Mouse (Mus musculus) megakaryocyte, adult 5-6 weeks (primary cell): ENCODE data around the gene Litaf. TPM values are rescaled to one million over a fixed set of nuclear protein-coding genes. Genes with fewer than 3 reads are reported as not detected.
"Not testable (repeated sequence)": the region's sequence is repeated elsewhere in the genome, so short reads cannot be mapped to it uniquely, and the experiment has no call there.

Source experiments
- ATAC-seq: 2 replicates; pipeline ENCODE4 v1.8.0; 2016; ENCODE audit warnings: mild to moderate bottlenecking, inconsistent platforms; ENCODE audit not compliant: poor library complexity, severe bottlenecking
- total RNA-seq, 2 experiments: library from RNA; stranded (forward) in 1 of 2; stranded (reverse) in 1 of 2; fragments of 153-499, 151-499 nt in 1 of 2; fragments of 221-1000, 200-1000 nt in 1 of 2; gene quantifications; 2 replicates each; pipeline versions ENCODE4 v1.2.3 to v1.2.4; 2015 to 2017

Gene Litaf
- total RNA-seq, 2 experiments from 2014 or later = 88.0 to 108 TPM

GRCm38 (mm10) chr16:10993032-10993744 lies 72.8 kb downstream of the Litaf start:
- ATAC-seq = peak; percentile 85

DNA sequence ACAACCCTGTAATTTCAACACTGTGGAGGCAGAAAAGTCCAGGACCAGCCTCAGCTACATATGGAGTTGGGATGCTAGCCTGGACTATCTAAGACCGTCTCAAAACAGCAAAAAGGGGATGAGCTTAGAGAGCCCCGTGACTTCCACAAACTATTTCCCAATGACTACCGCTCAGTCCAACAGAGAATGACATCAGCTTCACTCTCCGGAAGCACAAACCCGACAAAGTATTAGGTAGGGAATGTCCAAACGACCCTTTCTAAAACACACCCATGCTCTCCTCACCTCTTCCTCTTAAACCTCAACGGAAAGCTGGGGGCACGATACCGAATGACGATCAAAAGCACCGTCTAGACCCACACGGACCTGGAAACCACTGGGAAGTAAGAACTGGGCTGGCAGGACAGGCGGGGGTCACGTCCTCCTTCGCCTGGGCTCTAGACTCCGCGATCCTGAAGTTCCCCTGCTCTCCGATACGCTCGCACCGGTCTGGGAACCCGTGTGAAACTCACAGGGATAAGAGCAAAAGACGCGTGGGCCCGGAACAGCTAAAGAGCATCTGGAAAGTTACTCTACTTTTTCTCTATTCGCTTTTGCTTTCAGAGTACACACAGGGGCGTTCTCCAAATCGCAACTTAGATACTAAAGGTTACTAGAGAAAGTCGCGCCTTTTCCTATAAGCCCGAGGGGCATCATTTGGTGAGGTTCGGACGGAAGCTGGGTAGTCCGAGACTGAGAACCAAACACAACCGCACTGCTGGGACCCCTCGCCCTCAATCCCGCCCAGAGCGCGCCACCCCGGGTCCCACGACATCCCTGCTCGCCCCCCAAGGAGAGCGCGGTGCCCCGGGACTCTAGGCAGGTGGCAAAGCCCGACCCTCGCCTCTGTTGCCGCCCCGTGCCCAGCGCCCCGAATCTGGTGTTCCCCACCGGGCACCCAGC lies 73.6 kb downstream of the Litaf start:
- ATAC-seq = peak; percentile 55

GRCm38 (mm10) chr16:10991737-10992089 lies 74.2 kb downstream of the Litaf start:
- ATAC-seq = peak; percentile 8; the same call in 1 of the 2 replicates

DNA sequence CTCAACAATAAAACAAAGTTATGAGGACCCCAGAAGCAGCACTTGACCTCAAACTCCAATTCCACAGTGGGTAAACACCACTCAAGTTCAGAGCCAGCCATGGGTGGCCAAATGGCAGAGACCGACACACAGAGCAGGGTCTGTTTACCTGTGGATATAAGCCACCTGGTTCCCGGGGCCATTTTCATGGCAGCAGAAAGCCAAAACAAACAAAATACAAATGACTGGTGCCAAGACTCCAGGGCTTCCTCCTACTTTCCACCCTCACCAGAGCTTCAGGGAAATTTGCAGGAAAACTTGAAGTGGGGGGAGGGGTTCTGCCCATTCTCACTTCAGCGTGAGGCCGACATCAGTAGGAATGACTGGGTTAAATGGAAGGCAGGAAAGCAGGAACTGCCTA lies 75.2 kb downstream of the Litaf start:
- no peak for ATAC-seq

DNA sequence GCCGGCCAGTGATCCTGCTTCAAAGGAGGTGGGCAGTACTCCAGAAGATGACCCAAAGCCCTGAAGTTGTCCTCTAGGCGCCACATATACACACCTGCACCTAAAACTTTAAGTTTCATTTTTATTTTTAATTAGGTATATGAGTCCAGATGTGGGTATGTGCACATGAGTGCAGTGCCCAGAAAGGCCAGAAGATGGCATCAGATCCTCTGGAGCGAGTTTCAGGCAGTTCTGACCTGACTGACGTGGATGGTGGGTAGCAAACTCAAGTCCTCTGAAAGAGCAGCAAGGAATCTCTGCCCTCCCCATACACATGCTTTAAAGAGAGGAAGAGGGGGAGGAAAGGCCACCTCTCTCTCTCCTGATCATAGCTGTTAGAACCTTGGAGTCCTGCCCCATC lies 76.1 kb downstream of the Litaf start:
- ATAC-seq = no peak

- ATAC-seq = no peak
Observed at GRCm38 (mm10) chr16:10989361-10989760, 76.6 kb downstream of the Litaf start.

DNA sequence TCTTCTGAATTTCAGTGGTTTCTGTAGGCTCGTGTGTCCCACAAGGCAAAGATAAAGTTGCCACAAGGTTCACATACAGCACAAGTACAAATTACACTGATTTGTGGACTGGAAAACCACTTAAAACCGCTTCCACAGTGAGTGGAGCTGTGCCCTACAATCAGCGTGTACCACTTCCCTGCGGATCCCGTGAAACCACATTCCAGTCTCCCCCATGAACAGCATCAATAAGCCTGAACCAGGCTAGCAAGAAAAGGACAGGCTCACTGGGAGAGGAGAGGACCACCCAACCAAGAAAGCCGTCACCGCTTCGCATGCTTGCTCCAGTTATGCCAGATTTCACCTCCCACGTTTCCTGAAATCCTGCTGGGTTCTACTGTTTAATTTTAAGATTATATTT lies 77.7 kb downstream of the Litaf start:
- no peak for ATAC-seq

DNA sequence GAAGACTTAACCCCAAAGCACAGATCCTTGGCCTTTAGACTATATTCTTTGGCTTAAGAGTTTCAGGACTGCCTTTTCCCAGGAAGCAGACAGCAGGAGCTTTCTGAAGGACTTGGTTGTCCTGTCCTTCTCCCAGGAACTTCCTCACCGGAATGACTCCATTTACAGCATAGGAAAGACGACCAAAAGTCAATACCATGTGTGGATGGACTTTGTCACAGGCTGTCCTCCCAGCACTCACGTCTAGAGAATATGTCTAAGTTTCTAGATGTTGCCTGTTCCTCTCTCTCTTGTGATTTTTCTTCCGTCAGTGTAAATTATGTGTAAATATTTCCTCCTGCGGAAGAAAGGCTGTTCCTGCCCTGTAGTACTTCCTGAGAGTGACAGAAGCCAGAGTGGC lies 81.4 kb downstream of the Litaf start:
- ATAC-seq = no peak

GRCm38 (mm10) chr16:10981493-10982070 lies 84.4 kb downstream of the Litaf start:
- no peak for ATAC-seq

- ATAC-seq = peak; percentile 26; the same call in 1 of the 2 replicates
Observed at GRCm38 (mm10) chr16:10979064-10979803, 86.7 kb downstream of the Litaf start.

DNA sequence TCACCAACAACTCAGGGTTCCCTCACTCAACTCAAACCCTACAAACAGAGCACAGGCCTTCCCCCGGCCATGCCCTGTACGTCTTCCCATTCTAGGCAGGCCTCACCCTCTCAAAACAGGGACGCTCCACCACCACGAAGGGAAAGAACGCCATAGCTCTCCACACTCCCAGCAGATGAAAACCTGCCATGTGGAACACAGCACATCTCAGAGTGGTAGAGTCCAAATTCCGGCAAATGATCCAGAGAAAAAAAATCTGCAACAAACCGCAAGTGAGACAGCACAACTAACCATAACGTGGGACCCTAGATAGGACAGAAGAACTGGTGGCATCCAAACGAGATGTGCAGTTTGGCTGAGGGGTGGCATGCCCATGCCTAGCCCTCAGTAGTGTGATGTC lies 88.1 kb downstream of the Litaf start:
- no peak for ATAC-seq

DNA sequence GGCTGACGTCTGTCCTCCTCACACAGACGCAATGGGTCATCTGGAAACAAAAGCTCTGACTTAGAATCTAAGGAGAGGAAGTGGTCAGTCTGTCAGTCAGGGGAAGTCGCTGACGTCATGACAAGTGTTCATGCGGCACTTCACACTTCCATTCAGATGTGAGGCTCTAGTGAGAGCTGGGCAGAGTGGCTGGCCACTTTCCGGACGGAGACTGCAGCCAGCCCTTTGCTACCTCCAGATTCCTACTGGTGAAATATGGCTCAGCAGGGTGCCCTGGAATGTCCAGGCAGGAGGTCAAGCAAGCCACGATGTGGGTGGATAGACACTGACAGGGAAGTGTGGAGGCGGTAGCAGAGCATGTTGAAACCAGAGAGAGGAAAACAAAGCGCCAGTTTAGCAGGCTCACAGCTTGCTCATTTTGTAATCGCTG lies 89.7 kb downstream of the Litaf start:
- ATAC-seq = peak; percentile 88

DNA sequence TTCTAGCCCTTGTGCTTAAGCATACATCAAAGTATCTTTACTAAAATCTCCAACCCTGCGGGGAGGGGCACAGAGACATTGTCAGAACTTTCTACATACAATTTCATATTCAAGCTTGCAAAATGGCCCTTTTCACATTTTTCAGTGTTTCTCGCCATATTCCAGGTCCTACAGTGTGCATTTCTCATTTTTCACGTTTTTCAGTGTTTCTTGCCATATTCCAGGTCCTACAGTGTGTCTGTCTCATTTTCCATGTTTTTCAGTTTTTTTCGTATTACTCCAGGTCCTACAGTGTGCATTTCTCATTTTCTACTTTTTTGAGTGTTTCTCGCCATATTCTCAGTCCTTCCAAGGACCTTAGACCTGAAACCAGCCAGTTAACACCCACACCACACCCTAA lies 91.0 kb downstream of the Litaf start:
- no peak for ATAC-seq

DNA sequence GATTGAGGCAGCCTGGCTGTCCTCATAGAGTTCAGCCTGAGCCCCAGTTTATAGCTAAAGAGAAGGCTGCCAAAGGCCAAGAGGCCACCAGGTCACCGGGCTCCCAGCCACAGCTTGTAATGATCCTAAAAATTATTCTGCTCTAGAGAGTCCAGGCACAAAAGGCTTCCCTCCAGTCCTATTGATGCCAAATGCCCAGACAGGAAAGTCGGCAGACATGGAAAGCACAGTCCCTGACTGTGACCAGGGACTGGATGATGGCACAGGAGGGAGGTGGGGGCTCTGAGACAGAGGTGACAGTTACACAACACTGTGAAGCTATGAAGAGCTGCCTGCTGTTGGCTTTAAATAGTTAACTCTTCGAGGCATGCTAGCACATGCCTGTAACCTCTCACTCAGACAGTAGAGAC lies 91.9 kb downstream of the Litaf start:
- no peak for ATAC-seq

GRCm38 (mm10) chr16:10972259-10972658 lies 93.7 kb downstream of the Litaf start:
- ATAC-seq = no peak

GRCm38 (mm10) chr16:10969944-10970343 lies 96.0 kb downstream of the Litaf start:
- ATAC-seq = not testable (repeated sequence)

DNA sequence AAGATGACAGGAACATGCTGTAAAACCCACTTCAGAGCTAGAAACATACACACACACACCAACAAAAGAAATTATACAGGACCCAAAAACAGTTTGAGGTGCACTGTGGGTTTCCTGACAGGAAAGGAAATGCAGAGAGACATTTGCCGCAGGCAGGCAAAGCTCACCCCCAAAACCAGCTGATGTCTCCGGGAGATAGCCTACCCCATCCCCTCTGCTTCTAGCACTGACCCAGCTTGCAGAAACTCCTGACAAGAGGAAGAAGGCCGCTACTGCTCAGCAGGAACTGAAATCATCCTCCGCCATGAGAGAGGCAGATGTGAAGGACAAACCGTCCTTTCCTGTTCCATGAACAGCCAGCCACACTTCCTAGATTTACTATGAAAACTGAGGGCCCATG lies 96.6 kb downstream of the Litaf start:
- ATAC-seq = peak; percentile 75

GRCm38 (mm10) chr16:10968299-10968698 lies 97.7 kb downstream of the Litaf start:
- no peak for ATAC-seq

DNA sequence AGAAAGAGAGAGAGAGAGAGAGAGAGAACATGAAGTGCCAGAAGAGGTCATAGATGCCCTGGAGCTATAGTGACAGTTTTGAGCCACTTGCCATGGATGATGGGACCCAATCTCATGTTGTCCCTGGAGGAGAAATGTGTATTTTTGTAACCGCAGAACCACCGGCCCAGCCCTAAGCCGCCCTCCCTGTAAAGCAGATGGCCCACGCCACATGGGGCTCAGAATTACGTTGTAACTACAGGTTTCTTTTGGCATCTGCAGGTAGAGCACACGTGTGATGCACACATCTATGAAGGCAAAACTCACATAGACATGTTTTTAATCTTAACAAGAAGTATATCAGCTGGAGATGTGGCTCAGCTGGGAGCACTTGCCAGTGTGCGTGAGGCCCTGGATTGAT lies 98.2 kb downstream of the Litaf start:
- ATAC-seq = no peak

DNA sequence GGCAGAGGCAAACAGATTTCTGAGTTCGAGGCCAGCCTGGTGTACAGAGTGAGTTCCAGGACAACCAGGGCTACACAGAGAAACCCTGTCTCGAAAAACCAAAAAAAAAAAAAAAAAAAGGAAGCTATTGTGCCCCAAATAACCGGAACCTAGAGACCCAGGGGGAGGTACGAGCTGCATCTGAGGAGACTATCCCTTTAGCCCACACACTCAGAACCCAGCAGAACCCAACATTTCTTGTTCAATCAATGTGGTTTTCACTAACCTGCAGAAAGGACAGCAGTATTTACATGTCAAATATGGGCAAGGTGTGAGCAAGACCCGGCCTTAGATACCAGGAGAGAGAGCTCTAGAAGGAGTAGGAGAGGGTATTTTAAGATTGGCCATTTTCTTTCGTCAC lies 98.9 kb downstream of the Litaf start:
- peak; percentile 52; the same call in 1 of the 2 replicates for ATAC-seq

- ATAC-seq = no peak; the same call in 1 of the 2 replicates
Observed at GRCm38 (mm10) chr16:10965034-10965433, 100.9 kb downstream of the Litaf start.
